Mouse (Mus musculus) heart, embryonic 11.5 days (tissue): Measurements from ENCODE around the gene Mex3a. TPM values are rescaled to one million over a fixed set of nuclear protein-coding genes. Genes with fewer than 3 reads are reported as not detected.

Experiments
- ATAC-seq: fragments of 200-750 bp; cut with Nextera tagmentation; replicated peaks from 2 replicates; pipeline ENCODE4 v1.8.0; 2017; ENCODE audit warnings: moderate library complexity; ENCODE audit not compliant: insufficient number of reproducible peaks, low FRiP score, low TSS enrichment
- H3K27ac ChIP-seq: fragments of 300-500 bp; sonication (generic); 2 replicates; pipeline ENCODE4 v1.5.1; 2014; ENCODE audit warnings: mild to moderate bottlenecking, low read depth, low read length
- H3K27me3 ChIP-seq: fragments of 300-500 bp; sonication (generic); 2 replicates; pipeline ENCODE4 v1.6.1; 2014; ENCODE audit warnings: mild to moderate bottlenecking, low read length, mixed read lengths; ENCODE audit not compliant: control insufficient read depth, insufficient read depth
- H3K36me3 ChIP-seq: fragments of 300-500 bp; sonication (generic); 2 replicates; pipeline ENCODE4 v1.6.1; 2014; ENCODE audit warnings: mild to moderate bottlenecking, low read length, moderate library complexity, mixed read lengths; ENCODE audit not compliant: control insufficient read depth, insufficient read depth
- H3K4me1 ChIP-seq: fragments of 300-500 bp; sonication (generic); 2 replicates; pipeline ENCODE4 v1.6.1; 2014; ENCODE audit warnings: low read length; ENCODE audit not compliant: control insufficient read depth, insufficient read depth
- H3K4me2 ChIP-seq: fragments of 300-500 bp; sonication (generic); 2 replicates; pipeline ENCODE4 v1.6.1; 2014; ENCODE audit warnings: mild to moderate bottlenecking, moderate library complexity
- H3K4me3 ChIP-seq: fragments of 300-500 bp; sonication (generic); 2 replicates; pipeline ENCODE4 v1.5.1; 2014; ENCODE audit warnings: low read depth, low read length
- H3K9ac ChIP-seq: fragments of 300-500 bp; sonication (generic); 2 replicates; pipeline ENCODE4 v1.6.1; 2014; ENCODE audit warnings: mild to moderate bottlenecking, low read depth, low read length, moderate library complexity
- H3K9me3 ChIP-seq: fragments of 300-500 bp; sonication (generic); replicated peaks from 2 replicates; pipeline ENCODE4 v1.6.1; 2016; ENCODE audit warnings: low read length; ENCODE audit not compliant: control insufficient read depth
- WGBS: fragments of 180-500 bp; shearing (Covaris S2); extraction: QIAGEN DNeasy Blood & Tissue Kit; methylation state at CpG from one replicate; pipeline ENCODE4 v1.1.7; 2014; ENCODE audit not compliant: insufficient replicate concordance; 5-methylcytosine and 5-hydroxymethylcytosine counted together
- polyA plus RNA-seq: library from polyadenylated mRNA; unstranded; fragments of >200 nt; fragmentation: Nextera tagmentation; extraction: Ambion mirVana; gene quantifications from 2 replicates; pipeline ENCODE4 v1.2.1, GENCODE M21; 2014

Gene Mex3a
- polyA plus RNA-seq, 1 experiment from 2014 or later = 16.9 TPM

- Histone ChIP-seq H3K4me1 (peaks cover 12% of the 10 kb centered on the region), H3K27me3 (no peaks in the 10 kb centered on the region), H3K9ac (no peak overlapping the region), H3K4me2 (no peak overlapping the region), H3K27ac (no peak overlapping the region), H3K9me3 (no peaks in the 10 kb centered on the region), H3K4me3 (no peak overlapping the region), H3K36me3 (peaks cover 15% of the 10 kb centered on the region)
- WGBS = 67% methylated on average over 4 of the region's 4 CpGs
- ATAC-seq = no peak
Observed at GRCm38 (mm10) chr3:88542486-88542885, 10.3 kb downstream of the Mex3a start.

DNA sequence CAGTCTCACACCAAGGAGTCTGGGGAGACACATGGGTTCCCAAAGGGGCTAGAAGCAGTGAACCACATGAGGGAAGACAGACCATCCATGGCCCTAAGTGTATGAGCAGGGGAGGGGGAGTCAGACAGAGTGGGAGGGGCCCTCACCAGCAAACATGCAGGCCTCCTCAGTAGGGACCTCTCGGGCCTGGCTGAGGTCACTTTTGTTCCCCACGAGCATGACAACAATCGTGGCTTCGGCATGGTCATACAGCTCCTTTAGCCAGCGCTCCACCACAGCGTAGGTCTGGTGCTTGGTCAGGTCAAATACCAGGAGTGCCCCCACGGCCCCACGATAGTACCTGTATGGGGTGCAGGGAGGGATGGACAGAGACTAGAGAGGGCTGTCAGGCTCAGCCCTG lies 11.0 kb downstream of the Mex3a start:
- Histone ChIP-seq H3K4me1 (peaks cover 8% of the 10 kb centered on the region), H3K4me3 (no peak overlapping the region), H3K27me3 (no peaks in the 10 kb centered on the region), H3K27ac (no peak overlapping the region), H3K36me3 (peaks cover 9% of the 10 kb centered on the region), H3K9me3 (no peaks in the 10 kb centered on the region), H3K9ac (no peak overlapping the region), H3K4me2 (no peak overlapping the region)
- ATAC-seq = no peak
- WGBS = 78% methylated on average over 8 of the region's 8 CpGs

DNA sequence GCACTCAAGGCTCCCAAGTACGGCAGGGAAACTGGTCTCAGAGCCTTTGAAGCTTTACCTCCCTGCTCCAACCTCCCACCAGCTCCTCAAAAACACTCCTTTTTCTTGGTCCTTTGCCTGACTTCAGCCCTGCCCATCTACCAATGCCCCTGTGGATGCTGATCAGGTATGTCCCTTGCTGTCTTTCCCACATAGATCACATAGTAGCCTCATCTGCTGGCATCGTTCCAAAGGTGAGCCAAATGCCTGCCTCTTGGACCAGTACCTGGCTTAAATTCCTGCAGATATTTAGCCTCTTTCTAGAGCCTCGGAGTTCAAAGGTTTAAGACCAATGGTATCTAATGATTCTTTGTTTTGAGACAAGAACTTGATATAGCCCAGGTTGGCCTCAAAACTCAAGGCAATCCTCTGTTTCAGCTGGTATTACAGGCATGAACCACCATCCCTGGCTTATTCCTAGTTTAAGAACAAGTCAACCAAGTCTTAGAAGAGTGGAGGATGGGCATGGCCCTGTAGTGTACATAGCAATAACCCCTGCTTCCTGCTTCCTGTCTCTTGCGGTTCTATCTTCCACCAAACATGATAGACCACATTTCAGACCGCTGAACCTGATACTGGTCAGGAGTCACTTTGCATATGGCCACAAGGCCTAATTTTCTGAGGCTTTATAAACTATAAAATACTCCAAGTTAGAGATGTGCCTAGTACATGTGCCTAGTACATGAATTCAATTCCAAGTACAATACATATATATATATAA lies 11.6 kb downstream of the Mex3a start:
- Histone ChIP-seq H3K9ac (no peak overlapping the region), H3K27me3 (no peaks in the 10 kb centered on the region), H3K36me3 (peaks cover 4% of the 10 kb centered on the region; the same call in 1 of the 2 replicates), H3K4me1 (peaks cover 5% of the 10 kb centered on the region), H3K4me2 (no peak overlapping the region), H3K27ac (no peak overlapping the region), H3K9me3 (no peaks in the 10 kb centered on the region), H3K4me3 (no peak overlapping the region)
- WGBS = 65% methylated on average over 5 of the region's 5 CpGs
- ATAC-seq = no peak

DNA sequence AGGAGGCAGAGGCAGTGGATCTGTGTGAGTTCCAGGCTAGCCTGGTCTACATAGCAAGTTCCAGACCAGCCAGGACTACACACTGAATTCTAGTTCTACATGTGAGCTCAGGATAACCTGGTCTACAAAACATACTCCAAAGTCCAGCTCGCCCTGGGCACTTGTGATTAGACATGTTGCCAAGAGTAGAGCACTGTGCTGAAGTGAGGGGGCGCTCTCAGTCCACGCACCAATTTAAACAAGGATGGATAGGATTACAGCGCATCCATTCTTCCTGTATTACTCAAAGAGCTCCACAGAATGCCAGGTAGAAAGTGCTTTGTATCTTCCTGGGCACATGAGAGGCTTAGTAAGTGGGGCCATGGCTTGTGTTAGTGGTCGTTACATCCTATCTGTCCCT lies 12.3 kb downstream of the Mex3a start:
- H3K4me3 ChIP-seq = no peak overlapping the region
- H3K4me1 ChIP-seq = peaks cover 5% of the 10 kb centered on the region
- WGBS = 35% methylated on average over 5 of the region's 5 CpGs
- peaks cover 4% of the 10 kb centered on the region; the same call in 1 of the 2 replicates for H3K36me3 ChIP-seq
- H3K9ac ChIP-seq = no peak overlapping the region
- H3K4me2 ChIP-seq = no peak overlapping the region; the same call in 1 of the 2 replicates
- H3K27ac ChIP-seq = no peak overlapping the region
- no peaks in the 10 kb centered on the region for H3K27me3 ChIP-seq
- H3K9me3 ChIP-seq = no peaks in the 10 kb centered on the region
- ATAC-seq = no peak

- Histone ChIP-seq H3K27ac (no peak overlapping the region), H3K4me1 (peaks cover 2% of the 10 kb centered on the region), H3K4me2 (no peak overlapping the region; the same call in 1 of the 2 replicates), H3K27me3 (no peaks in the 10 kb centered on the region), H3K9ac (no peak overlapping the region), H3K4me3 (no peak overlapping the region), H3K36me3 (peaks cover 2% of the 10 kb centered on the region; the same call in 1 of the 2 replicates), H3K9me3 (no peaks in the 10 kb centered on the region)
- no peak for ATAC-seq
- whole genome bisulfite sequencing = 62% methylated on average over 20 of the region's 20 CpGs
Observed at GRCm38 (mm10) chr3:88544955-88545591, 12.9 kb downstream of the Mex3a start.

DNA sequence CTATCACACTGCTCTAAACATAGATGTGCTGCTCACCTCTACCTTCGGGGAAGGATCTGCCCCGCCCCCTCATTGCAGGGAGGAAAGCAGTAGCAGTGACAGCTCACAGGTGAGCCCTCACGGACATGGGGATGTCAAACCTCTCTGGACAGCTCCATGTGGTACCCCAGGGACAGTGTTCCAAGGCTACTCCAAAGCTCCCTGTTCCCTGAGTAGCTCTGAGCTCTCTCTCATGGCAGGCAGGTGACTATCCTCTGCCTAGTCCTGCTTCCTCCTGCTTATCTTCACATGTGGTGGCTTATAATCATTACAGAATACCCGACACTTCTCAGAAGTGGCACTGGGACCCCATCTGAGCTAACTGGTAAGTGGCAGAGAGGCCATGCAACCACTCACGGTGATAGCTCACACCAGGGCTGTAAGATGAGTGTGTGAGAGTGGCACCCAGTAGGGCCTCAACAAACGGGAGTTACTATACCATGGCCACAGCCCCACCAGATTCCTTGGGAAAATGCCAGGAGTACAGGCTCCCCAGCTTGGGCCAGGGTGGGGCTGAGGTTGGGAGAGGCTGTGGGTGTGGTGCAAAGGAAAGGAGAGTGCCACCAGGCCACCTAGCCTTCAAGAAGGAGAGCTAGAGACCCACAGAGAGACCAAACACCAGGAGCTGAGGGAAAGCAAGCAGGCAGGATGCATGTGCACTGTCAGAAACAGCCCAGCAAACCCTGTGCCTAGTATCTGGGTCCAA lies 14.7 kb downstream of the Mex3a start:
- H3K27ac ChIP-seq = no peak overlapping the region
- no peak overlapping the region for H3K9ac ChIP-seq
- H3K27me3 ChIP-seq = no peaks in the 10 kb centered on the region
- H3K4me1 ChIP-seq = no peaks in the 10 kb centered on the region; the same call in 1 of the 2 replicates
- no peak overlapping the region for H3K4me2 ChIP-seq
- H3K36me3 ChIP-seq = no peaks in the 10 kb centered on the region
- no peak overlapping the region for H3K4me3 ChIP-seq
- no peak for ATAC-seq
- 64% methylated on average over 6 of the region's 6 CpGs for WGBS
- H3K9me3 ChIP-seq = no peaks in the 10 kb centered on the region

DNA sequence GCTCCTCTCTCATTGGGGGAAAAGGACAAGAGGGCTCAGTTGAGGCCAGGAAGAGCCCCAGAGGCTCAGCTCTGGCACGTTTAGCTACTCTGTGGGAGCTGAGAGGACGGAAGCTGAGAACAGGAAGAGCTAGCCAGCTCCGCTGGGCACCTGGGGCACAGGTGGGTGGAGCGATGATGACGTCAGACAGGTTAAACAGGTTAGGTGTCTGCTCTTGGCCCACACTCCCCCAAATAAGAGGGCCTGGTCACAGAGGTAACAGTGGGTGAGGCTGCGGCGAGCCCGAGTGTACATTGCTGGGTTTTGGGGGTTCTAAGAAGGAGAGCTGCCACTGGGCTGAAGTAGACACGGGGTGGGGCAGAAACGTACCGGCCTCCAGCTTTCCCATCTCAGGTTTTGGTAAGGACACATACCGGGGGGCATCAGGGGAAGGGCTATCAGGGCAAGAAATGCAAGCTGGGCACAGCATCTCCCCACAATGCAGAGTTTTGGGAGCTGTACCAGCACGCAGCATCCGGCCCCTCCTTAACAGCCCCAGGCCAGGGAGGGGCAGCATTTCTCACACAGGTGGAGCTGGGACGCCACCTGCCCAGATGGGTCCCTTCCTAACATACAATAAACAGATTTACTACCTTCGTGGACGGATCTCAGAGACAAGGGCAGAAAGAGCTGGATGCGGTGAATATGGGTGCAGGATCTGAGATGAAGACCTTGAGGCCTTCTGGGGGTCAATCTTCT lies 16.2 kb downstream of the Mex3a start, which contains the start of gene Rab25:
TSS of gene Rab25 (minus strand) at position 121 of the 738 bp plus-strand sequence.
- H3K36me3 ChIP-seq = no peaks in the 10 kb centered on the region
- H3K4me1 ChIP-seq = peaks cover 4% of the 10 kb centered on the region; the same call in 1 of the 2 replicates
- H3K27me3 ChIP-seq = no peaks in the 10 kb centered on the region
- H3K9ac ChIP-seq = no peak within 1 kb of the TSS
- no peaks in the 10 kb centered on the region for H3K9me3 ChIP-seq
- H3K4me3 ChIP-seq = no peak within 1 kb of the TSS
- H3K4me2 ChIP-seq = no peak within 1 kb of the TSS
- H3K27ac ChIP-seq = no peak within 1 kb of the TSS
- 46% methylated on average over 18 of the region's 18 CpGs for WGBS
- no peak for ATAC-seq

- no peak for ATAC-seq
- Histone ChIP-seq H3K27ac (no peak overlapping the region), H3K4me2 (peak overlapping the region; percentile 87), H3K4me1 (peaks cover 14% of the 10 kb centered on the region), H3K9me3 (no peaks in the 10 kb centered on the region), H3K9ac (no peak overlapping the region), H3K36me3 (peaks cover 10% of the 10 kb centered on the region), H3K27me3 (no peaks in the 10 kb centered on the region), H3K4me3 (no peak overlapping the region)
- 78% methylated on average over 4 of the region's 4 CpGs for whole genome bisulfite sequencing
Observed at GRCm38 (mm10) chr3:88551586-88551985, 19.4 kb downstream of the Mex3a start.
